Mouse (Mus musculus): ENCODE results near the gene Wwc2.

Wwc2 gene

GRCm38 (mm10) chr8:47989655-47990385, 904 bp downstream of the Wwc2 start:
- peak in 1 of 2 experiments; percentile 13 for DNase-seq (ENCODE audit: low spot score in 2 of 2)

- no peak for DNase-seq (ENCODE audit: low spot score in 2 of 2)
Observed at GRCm38 (mm10) chr8:47989211-47989610, 1.5 kb downstream of the Wwc2 start.

GRCm38 (mm10) chr8:47988111-47988510, 2.6 kb downstream of the Wwc2 start:
- DNase-seq (ENCODE audit: low spot score in 2 of 2): no peak

GRCm38 (mm10) chr8:47985644-47986043, 5.1 kb downstream of the Wwc2 start:
- DNase-seq (ENCODE audit: low spot score in 2 of 2): no peak

GRCm38 (mm10) chr8:47985243-47985642, 5.5 kb downstream of the Wwc2 start:
- no peak for DNase-seq (ENCODE audit: low spot score in 2 of 2)

GRCm38 (mm10) chr8:47981075-47981474, 9.6 kb downstream of the Wwc2 start:
- DNase-seq (ENCODE audit: low spot score in 2 of 2): no peak

- no peak for DNase-seq (ENCODE audit: low spot score in 2 of 2)
Observed at GRCm38 (mm10) chr8:47979876-47980275, 10.8 kb downstream of the Wwc2 start.

- DNase-seq (ENCODE audit: low spot score in 2 of 2): no peak
Observed at GRCm38 (mm10) chr8:47978755-47979154, 12.0 kb downstream of the Wwc2 start.

- no peak for DNase-seq (ENCODE audit: low spot score in 2 of 2)
Observed at GRCm38 (mm10) chr8:47974963-47975314, 15.8 kb downstream of the Wwc2 start.

GRCm38 (mm10) chr8:47974138-47974962, 16.4 kb downstream of the Wwc2 start:
- DNase-seq (ENCODE audit: low spot score in 2 of 2): no peak

- DNase-seq (ENCODE audit: low spot score in 2 of 2): no peak
Observed at GRCm38 (mm10) chr8:47971121-47971520, 19.6 kb downstream of the Wwc2 start.

GRCm38 (mm10) chr8:47970576-47970975, 20.1 kb downstream of the Wwc2 start:
- DNase-seq (ENCODE audit: low spot score in 2 of 2): no peak

GRCm38 (mm10) chr8:47967045-47967920, 23.4 kb downstream of the Wwc2 start:
- DNase-seq (ENCODE audit: low spot score in 2 of 2): no peak

GRCm38 (mm10) chr8:47962484-47962883, 28.2 kb downstream of the Wwc2 start:
- DNase-seq (ENCODE audit: low spot score in 2 of 2): no peak

- peak in 1 of 2 experiments; percentile 30 for DNase-seq (ENCODE audit: low spot score in 2 of 2)
Observed at GRCm38 (mm10) chr8:47962005-47962404, 28.7 kb downstream of the Wwc2 start.

- DNase-seq (ENCODE audit: low spot score in 2 of 2): no peak
Observed at GRCm38 (mm10) chr8:47957560-47957959, 33.2 kb downstream of the Wwc2 start.

GRCm38 (mm10) chr8:47951380-47951932, 39.3 kb downstream of the Wwc2 start:
- DNase-seq (ENCODE audit: low spot score in 2 of 2): no peak

GRCm38 (mm10) chr8:47948836-47949235, 41.9 kb downstream of the Wwc2 start:
- DNase-seq (ENCODE audit: low spot score in 2 of 2): no peak

- no peak for DNase-seq (ENCODE audit: low spot score in 2 of 2)
Observed at GRCm38 (mm10) chr8:47947672-47948618, 42.8 kb downstream of the Wwc2 start.

- DNase-seq (ENCODE audit: low spot score in 2 of 2): no peak
Observed at GRCm38 (mm10) chr8:47943049-47943448, 47.7 kb downstream of the Wwc2 start.

- DNase-seq (ENCODE audit: low spot score in 2 of 2): no peak
Observed at GRCm38 (mm10) chr8:47941028-47941427, 49.7 kb downstream of the Wwc2 start.
